Mouse (Mus musculus): ENCODE measurements around the gene Rrp9.
A peak's percentile ranks its signal among the peaks of the same experiment; 100 is the strongest.

The Rrp9 gene

GRCm38 (mm10) chr9:106475663-106476001 lies at the start of gene Rrp9:
Gene Rrp9 (plus strand): TSS chr9:106475963.
- DNase-seq, result no peak

DNA sequence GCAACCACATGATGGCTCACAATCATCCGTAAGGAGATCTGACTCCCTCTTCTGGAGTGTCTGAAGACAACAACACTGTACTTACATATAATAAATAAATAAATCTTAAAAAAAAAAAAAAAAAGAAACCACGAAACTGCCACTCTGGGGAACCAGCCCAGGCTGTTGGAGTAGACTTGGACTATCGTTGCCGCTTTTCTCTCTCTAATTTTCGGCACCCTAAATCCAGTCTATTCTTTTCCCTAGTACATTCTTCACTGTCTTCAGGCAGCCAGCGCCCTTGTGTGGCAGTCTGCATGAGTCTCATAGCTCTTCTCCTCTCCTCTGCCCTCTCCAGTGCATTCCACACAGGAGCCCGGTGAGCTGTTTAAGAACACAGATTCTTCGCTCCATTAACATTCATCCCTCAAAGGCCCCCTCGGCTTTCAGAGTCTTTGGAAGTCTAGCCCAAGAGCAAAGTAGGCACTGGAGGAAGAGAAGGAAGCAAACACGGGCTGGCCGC lies 47.0 kb upstream of the Rrp9 start:
- no peak for DNase-seq

DNA sequence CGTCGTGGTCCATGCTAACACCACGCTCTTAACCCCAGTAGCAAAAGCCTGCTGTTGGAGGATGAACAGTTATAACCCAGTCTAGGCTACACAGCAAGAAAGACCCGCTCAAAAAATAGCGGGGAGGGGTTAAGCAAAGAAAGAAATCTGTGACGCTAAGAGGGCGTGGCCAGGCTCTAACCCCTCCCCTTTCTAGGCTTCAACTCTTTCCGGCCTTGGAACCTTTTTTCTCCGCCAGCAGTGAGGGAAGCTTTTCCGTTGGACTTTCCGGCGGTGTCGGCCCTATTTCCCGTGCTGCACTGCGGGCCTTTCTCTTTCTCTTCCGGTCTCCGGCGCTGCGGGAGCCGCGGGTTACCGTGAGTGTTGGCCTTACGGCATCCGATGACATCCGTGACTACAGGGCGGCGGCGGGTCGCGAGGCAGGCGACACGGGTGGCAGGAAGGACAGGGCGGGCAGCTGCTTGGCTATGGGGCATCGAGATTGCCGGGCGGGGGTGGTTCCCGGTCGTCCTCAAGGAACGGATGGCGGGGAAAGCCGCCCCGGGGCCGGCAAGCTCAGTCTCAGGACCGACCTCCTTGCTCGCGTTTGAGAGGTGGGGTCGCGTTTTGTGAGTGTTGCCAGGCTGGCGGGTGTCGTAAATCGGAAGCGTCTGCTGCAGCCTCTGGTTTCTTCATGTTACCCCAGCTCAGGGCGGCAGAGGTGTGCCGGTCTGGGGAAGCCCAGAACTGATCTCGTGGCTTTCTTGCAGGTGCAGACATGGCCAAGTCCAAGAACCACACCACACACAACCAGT lies 46.3 kb upstream of the Rrp9 start, which contains the start of gene Rpl29:
Gene Rpl29 (plus strand): TSS at position 234 of the 794 bp plus-strand sequence.
- peak; percentile 96 for DNase-seq

GRCm38 (mm10) chr9:106430015-106430264 lies 45.8 kb upstream of the Rrp9 start:
- no peak for DNase-seq

GRCm38 (mm10) chr9:106433389-106433788 lies 42.4 kb upstream of the Rrp9 start:
- DNase-seq, result no peak

DNA sequence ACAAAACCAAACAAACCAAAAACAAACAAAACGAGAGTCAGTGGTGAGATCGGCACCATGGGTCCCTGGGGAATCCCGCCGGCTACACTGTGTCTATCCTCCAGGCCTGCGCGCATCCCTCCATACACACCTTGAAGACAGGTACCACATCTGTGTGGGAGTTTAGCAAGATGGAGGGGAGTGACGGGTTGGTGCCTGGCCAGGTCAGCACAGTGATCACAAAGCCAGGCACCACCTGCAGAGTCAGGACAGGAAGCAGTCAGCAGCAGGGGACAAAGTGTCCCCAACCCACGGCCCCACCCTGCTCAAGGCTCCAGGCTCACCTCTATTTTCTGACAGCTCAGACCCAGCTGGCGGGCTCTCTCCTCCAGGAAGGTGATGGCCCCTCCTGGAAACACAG lies 39.2 kb upstream of the Rrp9 start:
- peak; percentile 4 for DNase-seq

- no peak for DNase-seq
Observed at GRCm38 (mm10) chr9:106442680-106443079, 33.1 kb upstream of the Rrp9 start.

- DNase-seq, result peak; percentile 50
Observed at GRCm38 (mm10) chr9:106444836-106445235, 30.9 kb upstream of the Rrp9 start.

DNA sequence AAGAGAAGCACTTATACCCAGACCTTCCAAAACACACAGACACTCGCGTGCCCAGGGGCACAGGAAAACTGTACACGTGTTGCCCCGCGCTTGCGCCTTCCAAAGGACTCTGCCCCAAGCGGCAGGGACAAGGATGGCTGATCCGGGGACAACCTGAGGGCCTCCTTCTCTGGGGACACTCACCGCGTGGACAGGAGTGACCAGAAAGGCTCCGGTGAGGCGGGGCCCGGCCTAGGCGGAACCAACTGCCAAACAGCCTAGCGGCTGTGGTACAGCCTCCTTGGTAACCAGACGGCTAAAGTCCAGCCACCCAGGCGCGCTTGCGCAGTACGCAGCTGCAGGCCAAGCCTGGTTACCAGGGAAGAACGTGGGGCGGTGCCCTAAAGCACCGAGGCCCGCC lies 28.4 kb upstream of the Rrp9 start, which contains the start of the genes Abhd14b and Abhd14a:
Gene Abhd14b (plus strand): TSS at position 112 of the 400 bp plus-strand sequence.
Gene Abhd14a (minus strand): TSS at position 331 of the 400 bp plus-strand sequence.
- peak; percentile 96 for DNase-seq

GRCm38 (mm10) chr9:106447951-106448350 lies 27.8 kb upstream of the Rrp9 start:
- DNase-seq, result no peak

DNA sequence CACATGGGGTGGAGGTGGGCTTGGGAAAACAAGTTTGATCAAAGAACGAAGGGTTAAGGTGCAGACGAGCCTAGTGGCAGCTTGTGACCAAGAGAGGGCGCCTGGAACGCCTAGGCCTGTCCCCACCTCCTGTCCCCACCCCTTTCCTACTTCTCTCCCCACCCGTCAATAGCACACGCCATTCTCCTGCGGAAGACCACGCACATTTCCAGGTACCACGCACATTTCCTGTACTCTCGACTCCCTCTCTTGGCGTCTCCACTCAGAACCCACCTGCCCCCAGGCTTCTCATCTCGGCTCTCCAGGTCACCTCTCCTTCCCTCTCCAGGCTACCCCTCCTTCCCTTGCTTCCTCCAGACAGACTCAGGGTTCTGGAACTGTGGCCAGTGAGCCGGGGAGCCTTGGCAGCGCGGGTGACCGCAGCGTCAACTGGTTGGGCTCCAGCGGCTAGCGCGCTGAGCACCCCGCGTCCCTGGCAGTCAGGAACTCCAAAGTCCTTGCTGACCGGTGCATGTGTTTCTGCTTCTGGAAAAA lies 27.2 kb upstream of the Rrp9 start:
- DNase-seq, result peak; percentile 86

DNA sequence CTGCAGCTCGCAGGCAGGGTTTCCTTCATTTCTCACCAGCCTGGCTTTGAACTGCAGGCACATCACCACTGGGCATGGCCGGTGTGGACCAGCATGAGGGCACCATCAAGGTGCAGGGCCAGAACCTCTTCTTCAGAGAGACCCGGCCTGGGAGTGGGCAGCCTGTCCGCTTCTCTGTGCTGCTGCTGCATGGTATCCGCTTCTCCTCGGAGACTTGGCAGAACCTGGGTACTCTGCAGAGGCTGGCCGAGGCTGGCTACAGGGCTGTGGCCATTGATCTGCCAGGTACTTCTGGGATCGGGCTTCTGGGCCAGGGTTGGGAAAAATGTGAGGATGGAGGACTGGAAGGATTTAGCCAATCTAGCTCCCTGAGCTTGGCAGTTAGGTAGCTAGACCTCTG lies 25.8 kb upstream of the Rrp9 start:
- DNase-seq, result no peak

- DNase-seq, result peak; percentile 87
Observed at GRCm38 (mm10) chr9:106450661-106451060, 25.1 kb upstream of the Rrp9 start.

- DNase-seq, result no peak
Observed at GRCm38 (mm10) chr9:106451298-106451697, 24.5 kb upstream of the Rrp9 start.

GRCm38 (mm10) chr9:106451899-106452298 lies 23.9 kb upstream of the Rrp9 start:
- DNase-seq, result no peak

GRCm38 (mm10) chr9:106452351-106452750 lies 23.4 kb upstream of the Rrp9 start:
- DNase-seq, result no peak

GRCm38 (mm10) chr9:106452821-106453220 lies 22.9 kb upstream of the Rrp9 start:
- DNase-seq, result peak; percentile 77

- peak; percentile 85 for DNase-seq
Observed at GRCm38 (mm10) chr9:106453271-106454070, 22.3 kb upstream of the Rrp9 start, which contains the start of gene Pcbp4. Gene Pcbp4 (plus strand): TSS chr9:106453291.

GRCm38 (mm10) chr9:106454071-106454761 lies 21.5 kb upstream of the Rrp9 start:
- no peak for DNase-seq

DNA sequence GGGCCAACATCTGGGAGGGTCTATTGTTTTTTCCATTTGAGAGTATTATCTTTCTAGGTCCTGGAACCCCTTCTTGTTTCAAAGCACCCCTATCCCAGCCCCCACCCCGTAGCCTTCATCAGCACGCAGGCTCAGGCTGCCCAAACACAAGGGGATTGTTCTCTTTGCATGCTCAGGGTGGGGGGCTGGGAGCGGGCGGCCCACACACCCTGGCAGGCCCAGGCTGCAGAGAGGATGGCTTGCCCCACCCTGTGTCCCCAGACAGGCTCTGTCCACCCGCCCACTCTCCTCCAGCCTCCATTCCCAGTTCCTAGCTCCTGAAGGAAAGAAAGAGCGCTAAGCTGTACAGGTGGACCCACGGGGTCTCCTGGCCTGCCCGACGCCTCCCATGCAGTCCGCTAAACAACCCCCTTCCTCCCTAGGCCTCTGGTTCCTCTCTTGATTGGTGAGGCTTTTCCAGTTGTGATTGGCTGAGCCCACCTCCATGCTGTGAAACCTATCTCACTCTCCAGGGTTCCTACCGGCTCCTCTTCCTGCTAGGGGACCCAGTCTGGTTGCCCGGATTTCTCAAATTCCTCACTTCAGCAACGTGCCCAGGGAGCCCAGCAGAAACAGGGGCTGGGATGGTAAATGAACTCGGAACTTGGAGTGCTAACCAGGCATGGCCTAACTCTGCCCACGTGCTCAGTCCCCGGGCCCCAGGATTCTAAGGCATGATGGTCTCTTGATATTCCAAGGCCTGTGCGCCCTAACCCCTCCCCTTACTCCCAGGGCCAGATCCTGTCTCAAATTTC lies 20.7 kb upstream of the Rrp9 start:
- no peak for DNase-seq

GRCm38 (mm10) chr9:106456325-106457162 lies 19.2 kb upstream of the Rrp9 start:
- no peak for DNase-seq
